Mouse (Mus musculus) NIH3T3 (cell line): ENCODE measurements around the gene Cdkl3.

Source experiments
- DNase-seq: peaks from one replicate; pipeline ENCODE4 v3.0.0-alpha.2; 2012; ENCODE audit warnings: low read depth

Gene Cdkl3

DNA sequence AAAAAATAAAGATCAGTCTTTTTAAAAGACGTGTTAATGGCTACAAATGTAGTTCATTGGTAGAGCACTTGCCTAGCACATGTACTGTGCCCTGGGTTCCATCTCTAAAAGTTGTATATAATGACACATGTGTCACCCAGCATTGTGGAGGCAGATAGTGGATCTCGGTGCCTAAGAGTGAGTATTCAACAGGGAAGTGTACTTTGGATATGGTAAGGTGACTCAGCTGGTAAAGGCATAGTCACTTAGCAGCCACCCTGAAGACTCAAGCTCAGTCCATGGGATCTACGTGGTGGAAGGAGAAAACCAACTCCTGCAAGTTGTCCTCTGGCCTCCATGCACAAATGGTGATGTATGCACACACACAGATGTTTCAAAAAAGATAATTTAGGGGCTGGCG lies 120.4 kb downstream of the Cdkl3 start:
- DNase-seq = no peak

DNA sequence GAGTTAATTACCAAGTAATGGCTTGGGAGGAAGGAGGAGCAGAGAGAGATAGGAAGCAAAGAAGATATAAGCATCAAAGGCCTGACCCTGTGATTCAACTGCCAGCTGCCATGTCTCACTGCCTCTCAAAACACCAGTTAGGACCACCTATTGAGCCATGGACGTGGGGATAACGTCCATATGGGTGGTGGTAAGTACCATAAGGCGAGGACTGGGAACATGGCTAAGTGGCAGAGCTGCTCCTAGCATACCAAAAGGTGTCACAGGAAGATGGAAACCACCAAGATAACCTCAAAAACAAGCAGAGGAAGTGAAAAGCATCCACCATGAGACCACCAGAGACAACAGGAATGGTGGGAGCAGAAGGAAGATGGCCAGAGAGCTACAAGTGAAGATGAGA lies 123.1 kb downstream of the Cdkl3 start:
- no peak for DNase-seq

DNA sequence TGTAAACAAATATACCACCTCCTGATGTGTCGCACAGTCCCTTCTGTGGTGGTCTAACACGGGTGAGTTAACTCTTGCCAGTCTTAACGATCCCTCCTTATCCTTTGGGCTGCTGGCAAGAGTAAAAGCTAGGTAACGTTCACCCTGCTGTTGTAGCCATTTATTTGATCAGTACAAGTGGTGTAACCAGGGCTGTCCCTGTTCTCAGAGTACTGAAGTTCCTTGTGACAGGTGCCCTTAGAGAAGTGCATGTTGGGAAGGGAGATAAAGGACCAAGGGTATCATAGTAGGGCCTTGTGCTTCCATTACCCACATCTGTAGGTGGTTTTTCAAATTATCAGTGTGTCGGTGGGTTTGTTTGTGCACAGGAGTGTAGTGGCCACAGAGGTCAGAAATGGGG lies 123.7 kb downstream of the Cdkl3 start:
- no peak for DNase-seq

DNA sequence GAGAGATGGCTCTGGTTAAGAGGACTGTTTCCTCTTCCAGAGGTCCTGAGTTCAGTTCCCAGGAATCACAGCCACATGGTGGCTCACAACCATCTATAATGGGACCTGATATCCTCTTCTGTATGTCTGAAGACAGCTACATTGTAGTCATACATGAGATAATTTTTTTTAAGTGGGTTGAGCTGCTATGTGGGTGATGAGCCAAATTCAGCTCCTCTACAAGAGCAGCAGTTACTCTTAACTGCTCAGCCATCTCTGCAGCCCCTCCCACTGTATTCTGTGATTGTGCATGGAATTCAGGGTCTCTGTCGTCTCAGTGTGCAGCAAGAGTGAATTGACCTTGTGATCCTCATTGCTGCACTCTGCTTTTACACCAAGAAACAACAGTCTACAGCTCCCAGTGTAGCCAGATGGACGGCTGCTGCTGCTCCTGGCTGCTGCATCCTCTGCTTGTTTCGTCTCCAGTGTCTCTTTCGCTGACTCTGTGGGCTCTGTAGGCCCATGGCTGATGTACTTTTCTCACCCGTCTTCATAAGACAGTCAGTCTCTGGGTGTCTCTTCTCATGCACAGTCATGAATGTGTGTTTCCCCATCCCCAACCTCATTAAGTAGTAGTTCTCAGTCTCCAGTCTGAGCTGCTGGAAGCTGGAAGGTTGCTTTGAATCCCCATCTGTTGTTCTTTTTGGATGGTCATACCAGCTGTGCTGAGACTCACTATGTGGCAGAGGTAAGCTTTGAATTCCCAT lies 124.5 kb downstream of the Cdkl3 start:
- no peak for DNase-seq

DNA sequence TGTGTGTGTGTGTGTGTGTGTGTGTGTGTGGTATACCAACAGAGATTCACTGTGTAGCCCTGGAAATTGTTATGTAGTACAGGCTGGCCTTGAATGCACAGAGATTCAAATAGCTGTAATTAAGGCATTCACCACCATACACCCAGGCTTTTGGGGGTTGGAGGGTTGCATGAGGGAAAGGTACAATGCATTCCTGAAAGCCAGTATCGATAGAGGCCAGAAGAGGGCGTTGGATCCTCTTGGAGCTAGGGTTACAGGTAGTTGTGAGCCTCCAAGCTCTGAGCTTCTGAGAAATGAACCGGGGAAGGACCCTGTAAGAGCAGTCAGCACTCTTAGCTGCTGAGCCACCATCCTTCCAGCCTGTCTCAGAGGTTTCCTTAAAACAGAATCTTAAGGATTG lies 125.2 kb downstream of the Cdkl3 start:
- DNase-seq = peak; percentile 30

DNA sequence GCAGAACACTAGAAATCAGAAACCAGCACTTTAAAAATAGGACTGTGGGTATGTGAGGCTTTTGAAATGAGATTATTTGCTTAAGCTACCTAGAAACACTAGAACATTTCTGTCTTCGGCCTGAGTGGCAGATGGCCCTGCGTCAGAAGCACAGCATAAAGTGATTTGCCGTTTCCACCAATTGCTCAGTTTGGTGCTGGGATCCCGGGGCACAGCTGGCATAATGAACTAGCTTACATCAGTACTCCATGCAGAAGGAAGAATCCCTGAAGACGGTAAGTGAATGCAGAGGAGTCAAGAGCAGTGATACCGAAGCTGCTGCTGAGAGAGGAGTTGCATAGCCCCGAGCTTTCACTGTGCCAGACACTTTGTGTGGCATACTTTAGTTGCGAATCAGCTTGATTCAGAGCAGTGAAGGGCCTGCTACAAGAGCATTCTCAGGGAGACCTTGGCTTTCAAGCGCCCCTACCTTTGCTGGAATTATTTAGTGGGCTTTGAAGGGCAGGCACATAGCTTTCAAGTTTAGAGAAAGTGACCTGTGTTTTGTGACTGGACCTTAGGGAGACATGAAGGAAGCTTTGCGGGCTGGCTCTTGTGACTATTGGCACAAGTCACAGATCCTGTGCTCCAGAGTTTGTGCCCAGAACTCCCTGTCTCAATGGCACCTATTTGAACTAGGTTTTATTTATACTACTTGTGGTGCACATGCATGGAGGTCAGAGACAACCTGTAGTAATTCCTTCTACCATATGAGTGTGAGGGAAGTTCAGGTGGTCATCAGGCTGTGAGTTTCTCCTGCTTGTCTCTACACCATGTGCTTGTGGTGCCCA lies 125.8 kb downstream of the Cdkl3 start:
- DNase-seq = peak; percentile 75

DNA sequence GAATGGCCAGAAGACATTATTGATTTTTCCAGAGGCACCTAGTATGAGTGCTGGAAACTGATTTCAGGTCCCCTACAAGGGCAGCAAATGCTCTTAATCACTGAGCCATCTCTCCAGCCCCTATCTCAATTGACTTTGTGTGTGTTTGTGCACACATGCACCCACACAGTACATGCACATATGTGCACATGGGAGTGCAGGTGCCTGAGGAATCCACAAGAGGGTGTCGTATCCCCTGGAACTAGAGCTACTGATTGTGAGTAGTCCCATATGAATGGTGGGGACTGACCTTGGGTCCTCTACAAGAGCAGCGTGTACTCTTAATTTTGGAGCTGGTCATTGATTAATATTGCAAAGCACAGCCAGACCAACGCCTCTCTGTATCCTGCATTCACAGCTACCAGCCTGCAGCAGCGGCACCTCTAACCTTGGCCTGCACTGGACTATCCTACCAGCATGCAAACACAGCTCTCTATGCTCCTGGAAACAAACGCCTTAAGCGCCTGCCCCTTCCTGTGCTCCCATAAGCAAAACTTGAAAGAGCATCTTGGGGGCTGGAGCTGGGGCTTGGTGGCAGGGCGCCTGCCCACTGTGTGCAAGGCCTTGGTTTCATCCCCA lies 126.5 kb downstream of the Cdkl3 start:
- no peak for DNase-seq
